Mouse (Mus musculus): ENCODE results near the gene Gm13420. TPM values are rescaled to one million over a fixed set of nuclear protein-coding genes. Genes with fewer than 3 reads are reported as not detected.

The Gm13420 gene
- total and polyA plus RNA-seq, 2 experiments from 2014 or later, result 0.18 to 0.86 TPM

DNA sequence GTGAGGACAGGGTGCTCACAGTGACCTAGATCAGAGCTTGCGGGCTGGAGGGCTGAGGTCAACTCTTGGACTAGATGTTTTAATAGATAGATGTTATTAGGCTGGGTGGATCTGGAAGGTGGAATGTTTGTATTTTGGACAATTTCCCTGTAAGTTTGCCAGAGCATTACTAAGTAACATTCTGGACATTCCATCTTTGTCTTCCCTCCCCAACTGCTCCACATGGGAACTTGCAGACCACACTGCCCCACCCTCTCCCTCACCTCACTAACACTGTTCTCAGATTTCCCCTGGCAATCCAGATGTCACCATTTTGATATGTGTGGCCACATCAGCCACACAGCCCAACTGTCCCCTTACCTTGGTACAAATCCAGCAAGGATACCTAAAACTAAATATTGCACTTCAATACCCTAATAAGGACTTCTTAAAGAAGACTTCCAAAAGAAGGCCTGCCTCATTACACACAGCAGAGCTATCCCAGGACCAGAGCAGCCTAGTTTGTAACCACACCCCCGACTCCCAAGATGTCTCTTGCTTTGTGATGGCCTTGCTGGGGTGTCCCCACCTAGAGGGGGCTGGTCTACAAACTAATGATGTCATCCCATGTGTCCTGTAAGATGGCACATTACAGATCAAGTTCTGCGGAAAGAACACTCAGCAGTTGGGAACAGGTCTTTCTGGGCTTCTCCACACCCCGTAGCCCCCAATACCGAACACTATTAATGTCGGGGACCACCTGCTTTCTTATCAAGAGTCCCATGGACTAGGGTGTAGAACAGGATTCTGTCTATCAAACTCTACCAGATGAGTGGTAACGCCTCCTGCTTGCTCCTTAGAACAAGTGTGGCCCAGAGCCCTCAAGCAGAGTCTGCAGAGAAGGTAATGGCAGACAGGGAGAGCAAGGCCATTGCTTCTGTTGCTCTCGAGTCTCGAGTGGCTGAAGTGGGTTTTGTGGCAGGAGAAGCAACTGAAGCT is 48.1 kb downstream of the Gm13420 start:
- Histone ChIP-seq H3K4me2 (ENCODE audit: low read depth) (no peak overlapping the region), H3K36me3 (ENCODE audit: insufficient read depth) (peaks cover 85% of the 10 kb centered on the region), H3K4me1 (ENCODE audit: insufficient read depth) (no peaks in the 10 kb centered on the region), H3K27ac (ENCODE audit: low read depth, low read length) (no peak overlapping the region), H3K27me3 (ENCODE audit: insufficient read depth, low read length) (no peaks in the 10 kb centered on the region), H3K9ac (no peak overlapping the region), H3K9me3 (ENCODE audit: low read length) (no peaks in the 10 kb centered on the region), H3K4me3 (ENCODE audit: low read depth, low read length) (no peak overlapping the region)
- no peak for ATAC-seq
- no peak for DNase-seq
- no peak for TF ChIP-seq CTCF (IDR thresholded peaks at IDR 0.05; ENCODE audit: low read depth)
- 95% methylated on average over 9 of the region's 9 CpGs for WGBS

DNA sequence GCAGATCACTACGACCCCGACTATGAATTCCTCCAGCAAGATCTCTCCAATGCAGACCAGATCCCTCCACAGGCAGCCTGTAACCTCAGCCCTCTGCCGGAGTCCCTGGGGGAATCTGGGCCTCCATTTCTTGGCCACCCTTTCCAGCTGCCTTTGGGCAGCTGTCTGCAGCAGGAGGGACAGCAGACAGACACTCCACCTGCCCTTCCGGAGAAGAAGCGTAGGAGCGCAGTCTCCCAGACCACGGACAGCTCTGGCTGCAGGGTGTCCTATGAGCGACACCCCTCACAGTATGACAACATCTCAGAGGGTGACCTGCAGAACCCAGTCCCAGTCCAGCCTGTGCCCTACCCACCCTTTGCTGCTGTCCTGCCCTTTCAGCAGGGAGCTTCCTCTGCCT is 49.3 kb downstream of the Gm13420 start:
- Histone ChIP-seq H3K4me3 (ENCODE audit: low read depth, low read length) (no peak overlapping the region), H3K9me3 (ENCODE audit: low read length) (no peaks in the 10 kb centered on the region), H3K4me1 (ENCODE audit: insufficient read depth) (no peaks in the 10 kb centered on the region), H3K9ac (no peak overlapping the region), H3K27ac (ENCODE audit: low read depth, low read length) (no peak overlapping the region), H3K4me2 (ENCODE audit: low read depth) (no peak overlapping the region), H3K27me3 (ENCODE audit: insufficient read depth, low read length) (no peaks in the 10 kb centered on the region), H3K36me3 (ENCODE audit: insufficient read depth) (peaks cover 88% of the 10 kb centered on the region)
- DNase-seq, result no peak
- no peak for ATAC-seq
- TF ChIP-seq CTCF (IDR thresholded peaks at IDR 0.05; ENCODE audit: low read depth), result no peak
- WGBS, result 98% methylated on average over 8 of the region's 8 CpGs

- no peak overlapping the region for H3K9ac ChIP-seq
- H3K4me2 ChIP-seq (ENCODE audit: low read depth), result no peak overlapping the region
- no peaks in the 10 kb centered on the region for H3K4me1 ChIP-seq (ENCODE audit: insufficient read depth)
- H3K27ac ChIP-seq (ENCODE audit: low read depth, low read length), result no peak overlapping the region
- H3K9me3 ChIP-seq (ENCODE audit: low read length), result no peaks in the 10 kb centered on the region
- DNase-seq (no peak), ATAC-seq (no peak)
- H3K27me3 ChIP-seq (ENCODE audit: insufficient read depth, low read length), result no peaks in the 10 kb centered on the region
- peaks cover 83% of the 10 kb centered on the region for H3K36me3 ChIP-seq (ENCODE audit: insufficient read depth)
- WGBS, result 86% methylated on average over 6 of the region's 6 CpGs
- no peak overlapping the region for H3K4me3 ChIP-seq (ENCODE audit: low read depth, low read length)
- no peak for TF ChIP-seq CTCF (IDR thresholded peaks at IDR 0.05; ENCODE audit: low read depth)
These were observed 50.1 kb downstream of the Gm13420 start for GRCm38 (mm10) chr2:29701393-29701792.

- Histone ChIP-seq H3K9ac (no peak overlapping the region), H3K27ac (ENCODE audit: low read depth, low read length) (no peak overlapping the region), H3K4me2 (ENCODE audit: low read depth) (no peak overlapping the region), H3K27me3 (ENCODE audit: insufficient read depth, low read length) (no peaks in the 10 kb centered on the region), H3K4me1 (ENCODE audit: insufficient read depth) (no peaks in the 10 kb centered on the region), H3K36me3 (ENCODE audit: insufficient read depth) (peaks cover 82% of the 10 kb centered on the region), H3K9me3 (ENCODE audit: low read length) (no peaks in the 10 kb centered on the region), H3K4me3 (ENCODE audit: low read depth, low read length) (no peak overlapping the region)
- DNase-seq, result no peak
- ATAC-seq, result no peak
- no peak for TF ChIP-seq CTCF (IDR thresholded peaks at IDR 0.05; ENCODE audit: low read depth)
These were observed 50.6 kb downstream of the Gm13420 start for GRCm38 (mm10) chr2:29700898-29701297.

GRCm38 (mm10) chr2:29698421-29699290 is 52.8 kb downstream of the Gm13420 start:
- ATAC-seq (0 out of 2 replicates have a peak, but pooled peaks have one; percentile 18), DNase-seq (peak; percentile 19)
- Histone ChIP-seq H3K9me3 (ENCODE audit: low read length) (no peaks in the 10 kb centered on the region), H3K9ac (no peak overlapping the region), H3K4me2 (ENCODE audit: low read depth) (no peak overlapping the region), H3K4me3 (ENCODE audit: low read depth, low read length) (no peak overlapping the region), H3K27ac (ENCODE audit: low read depth, low read length) (0 out of 2 replicates have a peak overlapping the region, but pooled peaks have one; percentile 4), H3K27me3 (ENCODE audit: insufficient read depth, low read length) (no peaks in the 10 kb centered on the region), H3K4me1 (ENCODE audit: insufficient read depth) (no peaks in the 10 kb centered on the region), H3K36me3 (ENCODE audit: insufficient read depth) (peaks cover 63% of the 10 kb centered on the region)
- WGBS, result 81% methylated on average over 6 of the region's 6 CpGs
- no peak for TF ChIP-seq CTCF (IDR thresholded peaks at IDR 0.05; ENCODE audit: low read depth)

- 81% methylated on average over 7 of the region's 7 CpGs for WGBS
- no peak overlapping the region for H3K27ac ChIP-seq (ENCODE audit: low read depth, low read length)
- H3K4me1 ChIP-seq (ENCODE audit: insufficient read depth), result no peaks in the 10 kb centered on the region
- no peak for TF ChIP-seq CTCF (IDR thresholded peaks at IDR 0.05; ENCODE audit: low read depth)
- H3K9ac ChIP-seq, result no peak overlapping the region
- H3K4me2 ChIP-seq (ENCODE audit: low read depth), result no peak overlapping the region
- H3K9me3 ChIP-seq (ENCODE audit: low read length), result no peaks in the 10 kb centered on the region
- no peak for DNase-seq
- H3K27me3 ChIP-seq (ENCODE audit: insufficient read depth, low read length), result no peaks in the 10 kb centered on the region
- ATAC-seq, result no peak
- H3K36me3 ChIP-seq (ENCODE audit: insufficient read depth), result peaks cover 60% of the 10 kb centered on the region
- no peak overlapping the region for H3K4me3 ChIP-seq (ENCODE audit: low read depth, low read length)
These were observed 55.2 kb downstream of the Gm13420 start for GRCm38 (mm10) chr2:29696207-29696800.

Other genes with a start within 250 kb of the Gm13420 start
- gene Rapgef1, start 132.0 kb downstream of the Gm13420 start, total RNA-seq (2014; rRNA removed), result 81.9 and 99.1 TPM in 2 replicates
- gene Rapgef1, start 132.0 kb downstream of the Gm13420 start, polyA plus RNA-seq (2015; fragmentation: Nextera tagmentation; extraction: Ambion mirVana), result 17.9 and 19.4 TPM in 2 replicates
- gene Gm13547, start 7.6 kb upstream of the Gm13420 start, total RNA-seq (2014; rRNA removed), result not detected in 2 replicates
- not detected in 2 replicates for gene Gm13547, start 7.6 kb upstream of the Gm13420 start, polyA plus RNA-seq (2015; fragmentation: Nextera tagmentation; extraction: Ambion mirVana)
- 34.5 and 39.7 TPM in 2 replicates for gene Coq4, start 35.8 kb upstream of the Gm13420 start, total RNA-seq (2014; rRNA removed)
- gene Coq4, start 35.8 kb upstream of the Gm13420 start, polyA plus RNA-seq (2015; fragmentation: Nextera tagmentation; extraction: Ambion mirVana), result 31.2 and 36.7 TPM in 2 replicates
- gene Trub2, start 36.8 kb upstream of the Gm13420 start, total RNA-seq (2014; rRNA removed), result 52.3 and 68.7 TPM in 2 replicates
- 22.4 and 27.3 TPM in 2 replicates for gene Trub2, start 36.8 kb upstream of the Gm13420 start, polyA plus RNA-seq (2015; fragmentation: Nextera tagmentation; extraction: Ambion mirVana)
- gene Slc27a4, start 50.9 kb upstream of the Gm13420 start, total RNA-seq (2014; rRNA removed), result 74.9 and 82.9 TPM in 2 replicates
- gene Slc27a4, start 50.9 kb upstream of the Gm13420 start, polyA plus RNA-seq (2015; fragmentation: Nextera tagmentation; extraction: Ambion mirVana), result 32.3 and 40.3 TPM in 2 replicates
- 58.9 and 91.9 TPM in 2 replicates for gene Urm1, start 68.4 kb upstream of the Gm13420 start, total RNA-seq (2014; rRNA removed)
- gene Urm1, start 68.4 kb upstream of the Gm13420 start, polyA plus RNA-seq (2015; fragmentation: Nextera tagmentation; extraction: Ambion mirVana), result 27.3 and 29.4 TPM in 2 replicates
- 13.6 and 16.9 TPM in 2 replicates for gene Cercam, start 117.5 kb upstream of the Gm13420 start, total RNA-seq (2014; rRNA removed)
- gene Cercam, start 117.5 kb upstream of the Gm13420 start, polyA plus RNA-seq (2015; fragmentation: Nextera tagmentation; extraction: Ambion mirVana), result 10.8 and 14.1 TPM in 2 replicates
- 103 and 109 TPM in 2 replicates for gene Odf2, start 137.5 kb upstream of the Gm13420 start, total RNA-seq (2014; rRNA removed)
- gene Odf2, start 137.5 kb upstream of the Gm13420 start, polyA plus RNA-seq (2015; fragmentation: Nextera tagmentation; extraction: Ambion mirVana), result 40.3 and 60.8 TPM in 2 replicates
- gene Gle1, start 183.7 kb upstream of the Gm13420 start, total RNA-seq (2014; rRNA removed), result 52.7 and 57.4 TPM in 2 replicates
- 55.2 and 62.3 TPM in 2 replicates for gene Gle1, start 183.7 kb upstream of the Gm13420 start, polyA plus RNA-seq (2015; fragmentation: Nextera tagmentation; extraction: Ambion mirVana)
- gene Sptan1, start 213.9 kb upstream of the Gm13420 start, total RNA-seq (2014; rRNA removed), result 839 and 918 TPM in 2 replicates
- gene Sptan1, start 213.9 kb upstream of the Gm13420 start, polyA plus RNA-seq (2015; fragmentation: Nextera tagmentation; extraction: Ambion mirVana), result 182 and 192 TPM in 2 replicates

Measured in forebrain, postnatal 0 days (tissue).